Mouse (Mus musculus) limb, embryonic 14.5 days (tissue): Measurements from ENCODE around the gene Fgr. TPM values are rescaled to one million over a fixed set of nuclear protein-coding genes. Genes with fewer than 3 reads are reported as not detected.

Experiments
- ATAC-seq: fragments of 200-750 bp; cut with Nextera tagmentation; 2 replicates; pipeline ENCODE4 v1.8.0; 2017; ENCODE audit warnings: low read depth, moderate number of reproducible peaks, moderate TSS enrichment; ENCODE audit not compliant: low FRiP score
- DNase-seq: peaks from one replicate; pipeline ENCODE4 v3.0.0-alpha.2; 2015; ENCODE audit warnings: low spot score
- H3K27ac ChIP-seq: fragments of 300-500 bp; sonication (generic); replicated peaks from 2 replicates; pipeline ENCODE4 v1.5.1; 2014; ENCODE audit warnings: low read depth, mild to moderate bottlenecking, low read length, moderate library complexity, mixed read lengths
- H3K27me3 ChIP-seq: fragments of 300-500 bp; sonication (generic); 2 replicates; pipeline ENCODE4 v1.6.1; 2014; ENCODE audit warnings: low read length, mixed read lengths; ENCODE audit not compliant: control insufficient read depth, insufficient read depth
- H3K36me3 ChIP-seq: fragments of 300-500 bp; sonication (generic); 2 replicates; pipeline ENCODE4 v1.6.1; 2014; ENCODE audit warnings: mild to moderate bottlenecking, low read length, moderate library complexity, mixed read lengths; ENCODE audit not compliant: control insufficient read depth, insufficient read depth
- H3K4me1 ChIP-seq: fragments of 300-500 bp; sonication (generic); 2 replicates; pipeline ENCODE4 v1.6.1; 2014; ENCODE audit warnings: antibody characterized with exemption, low read length, mixed read lengths; ENCODE audit not compliant: control insufficient read depth, insufficient read depth
- H3K4me2 ChIP-seq: fragments of 300-500 bp; sonication (generic); replicated peaks from 2 replicates; pipeline ENCODE4 v1.6.1; 2014; ENCODE audit warnings: low read depth, mild to moderate bottlenecking, low read length, moderate library complexity; ENCODE audit not compliant: severe bottlenecking
- H3K4me3 ChIP-seq: fragments of 300-500 bp; sonication (generic); replicated peaks from 2 replicates; pipeline ENCODE4 v1.5.1; 2014; ENCODE audit warnings: low read length
- H3K9ac ChIP-seq: fragments of 300-500 bp; sonication (generic); 2 replicates; pipeline ENCODE4 v1.6.1; 2014; ENCODE audit warnings: mild to moderate bottlenecking, low read depth, low read length, moderate library complexity; ENCODE audit not compliant: severe bottlenecking
- H3K9me3 ChIP-seq: fragments of 300-500 bp; sonication (generic); 2 replicates; pipeline ENCODE4 v1.6.1; 2016; ENCODE audit warnings: low read length; ENCODE audit not compliant: control insufficient read depth
- POLR2A ChIP-seq: fragments of 200-500 bp; IDR thresholded peaks from 2 replicates; pipeline ENCODE4 v1.8.0; 2012; ENCODE audit warnings: inconsistent platforms, mild to moderate bottlenecking, moderate library complexity, borderline replicate concordance; ENCODE audit not compliant: insufficient read depth, insufficient read length; ENCODE audit errors: extremely low read depth
- WGBS: fragments of 180-500 bp; shearing (Covaris S2); extraction: QIAGEN DNeasy Blood & Tissue Kit; methylation state at CpG from one replicate; pipeline ENCODE4 v1.1.7; 2014; 5-methylcytosine and 5-hydroxymethylcytosine counted together
- polyA plus RNA-seq, 2 experiments: library from polyadenylated mRNA; depleted of rRNA in 1 of 2; stranded (reverse) in 1 of 2; unstranded in 1 of 2; fragments of >200 nt; fragmentation: Nextera tagmentation in 1 of 2; extraction: Ambion mirVana in 1 of 2; gene quantifications; 2 replicates each; pipeline versions ENCODE4 v1.2.1 to v1.2.3; 2012 to 2014

The Fgr gene
- polyA plus RNA-seq, 2 experiments = 0.62 to 0.64 TPM

DNA sequence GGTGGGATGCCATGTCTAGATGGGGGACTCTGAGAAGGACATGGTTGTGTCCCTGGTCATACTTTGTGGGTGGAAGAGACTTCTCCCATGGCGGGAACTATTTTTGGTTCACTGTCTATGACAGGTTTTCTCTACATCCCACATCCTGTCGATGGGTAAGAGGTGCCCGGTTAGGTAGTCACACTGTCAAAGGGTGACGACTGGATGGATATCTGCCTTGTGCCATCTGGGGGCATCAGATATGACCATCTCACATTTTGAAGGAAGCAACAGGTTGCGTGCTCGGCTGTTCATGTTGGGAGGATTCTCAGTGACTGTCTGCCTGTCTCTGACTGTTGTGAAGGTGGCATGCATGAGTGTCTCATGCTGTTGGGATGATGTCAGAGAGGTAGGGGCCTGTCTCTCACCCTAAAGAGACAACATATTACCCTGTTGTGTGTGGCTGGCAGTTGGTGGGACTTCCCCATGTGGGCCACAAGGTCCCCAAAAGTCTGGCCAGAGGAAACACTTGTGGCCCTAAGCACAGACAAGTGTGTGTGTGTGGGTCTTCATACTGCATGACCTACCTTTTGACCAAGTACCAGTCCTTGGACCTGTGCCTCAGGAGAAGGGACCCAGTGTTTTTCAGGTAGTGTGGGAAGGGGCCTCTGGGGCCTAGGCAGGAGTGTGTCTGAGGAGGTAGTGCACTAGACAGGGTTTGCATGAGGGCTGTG lies 77.1 kb downstream of the Fgr start:
- no peaks in the 10 kb centered on the region for H3K27me3 ChIP-seq
- H3K27ac ChIP-seq = peak overlapping the region; percentile 78; the same call in 1 of the 2 replicates
- no peak overlapping the region for H3K4me3 ChIP-seq
- no peak for ATAC-seq
- TF ChIP-seq POLR2A = no peak
- WGBS = 88% methylated on average over 6 of the region's 6 CpGs
- peak overlapping the region; percentile 37 for H3K4me2 ChIP-seq
- H3K4me1 ChIP-seq = peaks cover 96% of the 10 kb centered on the region
- DNase-seq = no peak
- H3K9ac ChIP-seq = peak overlapping the region; percentile 45; the same call in 1 of the 2 replicates
- H3K9me3 ChIP-seq = no peaks in the 10 kb centered on the region
- peaks cover 19% of the 10 kb centered on the region for H3K36me3 ChIP-seq

DNA sequence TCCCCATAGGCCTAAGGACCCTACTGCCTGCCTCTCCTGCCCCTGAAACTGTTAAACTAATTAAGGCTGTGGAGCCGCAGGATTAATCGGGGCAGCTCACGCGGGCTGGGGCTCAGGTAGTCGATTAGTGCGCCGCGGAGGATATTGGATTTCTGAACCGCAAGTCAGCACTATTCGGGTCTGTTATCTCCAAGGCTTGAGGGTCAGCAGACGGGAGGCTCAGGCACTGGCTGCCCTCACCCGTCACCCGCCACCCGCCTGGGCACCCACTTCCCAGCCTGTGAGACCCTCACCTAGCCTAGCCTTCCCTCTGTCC lies 77.6 kb downstream of the Fgr start:
- ATAC-seq (no peak), DNase-seq (no peak)
- Histone ChIP-seq H3K4me2 (peak overlapping the region; percentile 37), H3K27ac (peak overlapping the region; percentile 78), H3K27me3 (no peaks in the 10 kb centered on the region), H3K9me3 (no peaks in the 10 kb centered on the region), H3K4me1 (peaks cover 96% of the 10 kb centered on the region), H3K4me3 (no peak overlapping the region), H3K36me3 (peaks cover 19% of the 10 kb centered on the region), H3K9ac (peak overlapping the region; percentile 45)
- WGBS = 24% methylated on average over 14 of the region's 14 CpGs
- TF ChIP-seq POLR2A = no peak

Other genes with a start within 250 kb of the Fgr start
- gene Xkr8, start 241.5 kb upstream of the Fgr start, polyA plus RNA-seq (2012; rRNA removed) = 8.0 and 10.2 TPM in 2 replicates
- 7.3 and 9.9 TPM in 2 replicates for gene Xkr8, start 241.5 kb upstream of the Fgr start, polyA plus RNA-seq (2014; fragmentation: Nextera tagmentation; extraction: Ambion mirVana)
- gene Smpdl3b, start 216.8 kb upstream of the Fgr start, polyA plus RNA-seq (2012; rRNA removed) = 8.0 and 9.0 TPM in 2 replicates
- 6.3 and 7.1 TPM in 2 replicates for gene Smpdl3b, start 216.8 kb upstream of the Fgr start, polyA plus RNA-seq (2014; fragmentation: Nextera tagmentation; extraction: Ambion mirVana)
- gene Rpa2, start 205.8 kb upstream of the Fgr start, polyA plus RNA-seq (2012; rRNA removed) = 74.5 and 76.4 TPM in 2 replicates
- gene Rpa2, start 205.8 kb upstream of the Fgr start, polyA plus RNA-seq (2014; fragmentation: Nextera tagmentation; extraction: Ambion mirVana) = 104 and 114 TPM in 2 replicates
- gene Themis2, start 177.7 kb upstream of the Fgr start, polyA plus RNA-seq (2012; rRNA removed) = 2.0 and 2.1 TPM in 2 replicates
- 1.9 and 2.4 TPM in 2 replicates for gene Themis2, start 177.7 kb upstream of the Fgr start, polyA plus RNA-seq (2014; fragmentation: Nextera tagmentation; extraction: Ambion mirVana)
- gene Ppp1r8, start 130.9 kb upstream of the Fgr start, polyA plus RNA-seq (2012; rRNA removed) = 79.7 and 91.6 TPM in 2 replicates
- gene Ppp1r8, start 130.9 kb upstream of the Fgr start, polyA plus RNA-seq (2014; fragmentation: Nextera tagmentation; extraction: Ambion mirVana) = 66.2 and 68.0 TPM in 2 replicates
- gene Stx12, start 89.6 kb upstream of the Fgr start, polyA plus RNA-seq (2012; rRNA removed) = 54.2 and 57.3 TPM in 2 replicates
- 64.6 and 65.2 TPM in 2 replicates for gene Stx12, start 89.6 kb upstream of the Fgr start, polyA plus RNA-seq (2014; fragmentation: Nextera tagmentation; extraction: Ambion mirVana)
- 19.0 and 19.1 TPM in 2 replicates for gene Fam76a, start 51.5 kb upstream of the Fgr start, polyA plus RNA-seq (2012; rRNA removed)
- gene Fam76a, start 51.5 kb upstream of the Fgr start, polyA plus RNA-seq (2014; fragmentation: Nextera tagmentation; extraction: Ambion mirVana) = 48.3 and 57.1 TPM in 2 replicates
- 29.6 and 41.0 TPM in 2 replicates for gene Ahdc1, start 37.2 kb downstream of the Fgr start, polyA plus RNA-seq (2012; rRNA removed)
- 12.9 and 15.6 TPM in 2 replicates for gene Ahdc1, start 37.2 kb downstream of the Fgr start, polyA plus RNA-seq (2014; fragmentation: Nextera tagmentation; extraction: Ambion mirVana)
- gene Wasf2, start 156.4 kb downstream of the Fgr start, polyA plus RNA-seq (2012; rRNA removed) = 62.0 and 70.9 TPM in 2 replicates
- 92.2 and 96.6 TPM in 2 replicates for gene Wasf2, start 156.4 kb downstream of the Fgr start, polyA plus RNA-seq (2014; fragmentation: Nextera tagmentation; extraction: Ambion mirVana)
- 3.2 and 3.4 TPM in 2 replicates for gene Cd164l2, start 238.0 kb downstream of the Fgr start, polyA plus RNA-seq (2012; rRNA removed)
- gene Cd164l2, start 238.0 kb downstream of the Fgr start, polyA plus RNA-seq (2014; fragmentation: Nextera tagmentation; extraction: Ambion mirVana) = 4.9 and 6.3 TPM in 2 replicates
- 0.84 and 1.1 TPM in 2 replicates for gene Gpr3, start 238.4 kb downstream of the Fgr start, polyA plus RNA-seq (2012; rRNA removed)
- gene Gpr3, start 238.4 kb downstream of the Fgr start, polyA plus RNA-seq (2014; fragmentation: Nextera tagmentation; extraction: Ambion mirVana) = 0.22 TPM in 1 of 2 replicates, not detected in the other